Mouse (Mus musculus) forelimb bud, embryonic 11.5 days (tissue): ENCODE results near the gene Pld6.

ENCODE experiments used
- DNase-seq: peaks from one replicate; pipeline ENCODE4 v3.0.0-alpha.2; 2012; ENCODE audit warnings: low read depth, low spot score

Pld6 gene

GRCm38 (mm10) chr11:59786444-59787198 lies 824 bp downstream of the Pld6 start:
- DNase-seq = no peak

- DNase-seq = no peak
Observed at GRCm38 (mm10) chr11:59783591-59783990, 3.9 kb downstream of the Pld6 start.

GRCm38 (mm10) chr11:59782091-59782590 lies 5.3 kb downstream of the Pld6 start:
- DNase-seq = no peak

- DNase-seq = no peak
Observed at GRCm38 (mm10) chr11:59780241-59780640, 7.2 kb downstream of the Pld6 start.

- no peak for DNase-seq
Observed at GRCm38 (mm10) chr11:59779406-59779805, 8.0 kb downstream of the Pld6 start.

GRCm38 (mm10) chr11:59778874-59779223 lies 8.6 kb downstream of the Pld6 start:
- DNase-seq = no peak

GRCm38 (mm10) chr11:59778181-59778873 lies 9.1 kb downstream of the Pld6 start:
- peak; percentile 76 for DNase-seq

- no peak for DNase-seq
Observed at GRCm38 (mm10) chr11:59777259-59777658, 10.2 kb downstream of the Pld6 start.

GRCm38 (mm10) chr11:59775435-59776148 lies 11.9 kb downstream of the Pld6 start:
- no peak for DNase-seq

GRCm38 (mm10) chr11:59774522-59774921 lies 12.9 kb downstream of the Pld6 start:
- no peak for DNase-seq

GRCm38 (mm10) chr11:59772902-59773301 lies 14.5 kb downstream of the Pld6 start:
- no peak for DNase-seq

GRCm38 (mm10) chr11:59772291-59772690 lies 15.2 kb downstream of the Pld6 start:
- DNase-seq = no peak

- DNase-seq = no peak
Observed at GRCm38 (mm10) chr11:59770753-59771152, 16.7 kb downstream of the Pld6 start.

- no peak for DNase-seq
Observed at GRCm38 (mm10) chr11:59769738-59770137, 17.7 kb downstream of the Pld6 start.

GRCm38 (mm10) chr11:59769307-59769706 lies 18.1 kb downstream of the Pld6 start:
- no peak for DNase-seq

GRCm38 (mm10) chr11:59760796-59761195 lies 26.6 kb downstream of the Pld6 start:
- DNase-seq = no peak

- no peak for DNase-seq
Observed at GRCm38 (mm10) chr11:59759626-59760025, 27.8 kb downstream of the Pld6 start.

- no peak for DNase-seq
Observed at GRCm38 (mm10) chr11:59759178-59759577, 28.3 kb downstream of the Pld6 start.

GRCm38 (mm10) chr11:59758191-59758985 lies 29.1 kb downstream of the Pld6 start:
- DNase-seq = no peak

GRCm38 (mm10) chr11:59756351-59756750 lies 31.1 kb downstream of the Pld6 start:
- no peak for DNase-seq

- no peak for DNase-seq
Observed at GRCm38 (mm10) chr11:59754504-59754903, 32.9 kb downstream of the Pld6 start.

- DNase-seq = no peak
Observed at GRCm38 (mm10) chr11:59749050-59749449, 38.4 kb downstream of the Pld6 start.
